Mouse (Mus musculus): ENCODE results near the gene Adamts13. TPM values are rescaled to one million over a fixed set of nuclear protein-coding genes. Genes with fewer than 3 reads are reported as not detected.

Adamts13 gene
- total RNA-seq, 2 experiments from 2014 or later, result 1.6 to 2.6 TPM

DNA sequence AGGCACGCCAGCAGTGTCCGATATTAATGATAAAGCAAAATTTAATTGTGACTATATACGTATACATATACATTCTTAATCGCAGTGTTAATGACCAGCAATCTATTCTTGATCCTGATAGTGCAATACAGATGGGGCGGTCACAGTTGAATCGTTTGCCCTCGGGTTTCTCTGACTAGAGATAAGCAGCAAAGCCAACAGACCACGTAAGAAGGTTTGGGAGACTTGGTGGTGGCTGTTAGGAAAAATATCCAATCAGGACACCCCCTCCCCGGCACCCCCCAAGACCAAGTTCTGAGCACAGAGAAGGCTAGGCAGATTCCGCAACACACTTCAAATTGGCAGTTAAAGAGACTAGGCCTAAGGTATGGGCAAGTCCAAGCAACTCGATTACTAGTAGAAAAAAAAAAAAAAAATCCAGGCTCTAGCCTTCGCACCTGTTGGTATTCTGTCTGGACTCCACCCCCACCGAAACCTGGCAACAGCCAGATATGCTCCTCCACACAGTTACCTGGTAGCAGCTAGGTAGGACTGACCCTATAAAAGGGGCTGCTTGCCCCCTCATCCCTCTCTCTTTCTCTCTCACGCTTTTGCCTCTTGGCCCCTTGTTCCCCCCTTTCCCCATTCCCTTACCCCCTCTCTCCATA is 8.4 kb upstream of the Adamts13 start:
- DNase-seq (ENCODE audit: low spot score in 2 of 2), result no peak
- intact Hi-C loops (cut with DNase I), result loop anchor here (1.0 kb wide), 2 partner anchors 32 to 44 kb away; partner anchors contain the start of genes Cacfd1 and Surf4

DNA sequence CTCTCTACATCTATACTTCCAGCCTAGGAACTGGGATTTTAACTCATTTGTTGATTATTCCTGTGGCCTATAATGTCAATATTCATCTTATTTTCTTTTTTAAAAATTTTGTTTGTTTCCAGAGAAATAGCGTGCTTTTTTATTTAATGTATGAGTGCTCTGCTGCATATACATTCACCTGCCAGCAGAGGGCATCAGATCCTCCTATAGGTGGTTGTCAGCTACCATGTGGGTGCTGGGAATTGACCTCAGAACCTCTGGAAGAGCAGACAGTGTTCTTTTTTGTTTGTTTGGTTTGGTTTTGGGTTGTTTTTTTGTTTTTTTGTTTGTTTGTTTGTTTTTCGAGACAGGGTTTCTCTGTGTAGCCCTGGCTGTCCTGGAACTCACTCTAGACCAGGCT is 6.0 kb upstream of the Adamts13 start:
- intact Hi-C loops (cut with DNase I), result no loop called here
- no peak for DNase-seq (ENCODE audit: low spot score in 2 of 2)

DNA sequence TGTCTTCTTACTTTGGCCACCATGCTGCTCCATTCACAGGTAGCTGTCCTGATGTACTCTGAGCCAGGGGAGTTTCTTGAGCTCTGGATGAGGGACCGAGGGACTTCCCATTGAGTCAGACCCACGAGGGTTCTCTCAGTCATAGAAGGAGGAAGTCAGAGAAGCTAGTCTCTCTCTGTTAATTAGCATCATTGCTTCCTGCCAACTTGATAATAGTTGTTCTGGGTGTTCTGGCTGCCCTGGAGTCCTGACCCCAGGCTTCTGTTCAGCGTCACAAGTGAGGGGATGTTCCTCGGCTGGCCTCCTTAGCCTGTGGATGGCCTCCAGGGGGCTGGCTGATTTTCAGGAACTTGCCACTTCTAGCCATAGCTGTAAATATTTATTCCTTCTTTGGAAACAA is 744 bp downstream of the Adamts13 start:
- no peak for DNase-seq (ENCODE audit: low spot score in 2 of 2)
- intact Hi-C loops (cut with DNase I), result no loop called here

DNA sequence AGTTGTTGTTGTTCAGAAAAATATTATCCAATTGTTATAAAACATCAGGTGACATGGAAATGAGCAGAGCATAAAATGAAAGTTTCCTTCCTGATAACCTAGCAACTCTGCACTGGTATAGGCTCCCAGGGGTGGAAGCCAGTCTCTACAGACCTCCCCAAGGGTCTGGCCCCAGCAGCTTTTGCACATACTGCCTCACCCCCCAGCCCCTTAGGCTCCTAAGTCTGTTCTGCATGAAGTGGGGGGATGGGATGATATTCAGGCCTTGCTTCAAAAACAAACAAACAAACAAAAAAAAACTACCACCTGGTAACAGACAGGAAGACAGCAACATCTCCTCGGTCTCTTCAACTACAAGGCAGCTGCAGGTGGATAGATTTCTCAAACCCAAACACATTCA is 7.1 kb downstream of the Adamts13 start:
- intact Hi-C loops (cut with DNase I), result no loop called here
- DNase-seq (ENCODE audit: low spot score in 2 of 2), result no peak

DNA sequence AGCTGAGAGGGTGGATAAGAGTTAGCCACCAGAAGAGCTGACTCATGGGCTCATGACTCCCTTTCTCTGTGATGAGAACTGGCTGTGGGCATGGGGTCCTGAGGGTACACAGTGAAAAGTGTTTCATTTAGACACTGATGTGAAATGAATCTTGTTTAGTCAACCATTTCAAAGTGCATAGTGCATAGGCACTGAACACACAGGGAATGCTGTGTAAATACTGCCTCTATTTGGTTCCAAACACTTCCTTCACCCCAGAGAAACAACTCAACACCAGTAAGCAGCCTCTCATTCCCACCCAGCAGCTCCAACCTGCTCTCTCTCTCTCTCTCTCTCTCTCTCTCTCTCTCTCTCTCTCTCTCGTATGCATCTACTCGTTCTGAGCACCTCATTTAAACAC is 11.0 kb downstream of the Adamts13 start:
- intact Hi-C loops (cut with DNase I), result no loop called here
- DNase-seq (ENCODE audit: low spot score in 2 of 2), result no peak

DNA sequence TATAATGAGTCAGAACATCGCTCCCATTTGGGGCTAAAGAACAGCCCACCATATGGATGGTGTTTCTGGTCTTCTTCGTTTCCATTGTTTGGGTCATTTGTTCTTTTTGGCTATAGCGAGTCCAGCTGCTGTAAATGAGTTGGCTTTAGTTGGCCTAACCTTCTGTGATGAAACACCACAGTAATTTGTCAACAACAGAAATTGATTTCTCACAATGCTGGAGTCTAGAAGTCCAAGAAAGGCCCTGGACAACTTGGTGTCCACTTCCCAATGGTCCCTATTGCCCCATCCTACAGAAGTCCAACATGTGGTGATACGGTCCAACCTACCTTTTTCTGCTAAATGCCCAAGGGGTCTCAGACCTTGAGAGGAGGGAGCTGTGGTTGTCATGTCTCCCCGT is 11.4 kb downstream of the Adamts13 start:
- intact Hi-C loops (cut with DNase I), result no loop called here
- DNase-seq (ENCODE audit: low spot score in 2 of 2), result no peak

DNA sequence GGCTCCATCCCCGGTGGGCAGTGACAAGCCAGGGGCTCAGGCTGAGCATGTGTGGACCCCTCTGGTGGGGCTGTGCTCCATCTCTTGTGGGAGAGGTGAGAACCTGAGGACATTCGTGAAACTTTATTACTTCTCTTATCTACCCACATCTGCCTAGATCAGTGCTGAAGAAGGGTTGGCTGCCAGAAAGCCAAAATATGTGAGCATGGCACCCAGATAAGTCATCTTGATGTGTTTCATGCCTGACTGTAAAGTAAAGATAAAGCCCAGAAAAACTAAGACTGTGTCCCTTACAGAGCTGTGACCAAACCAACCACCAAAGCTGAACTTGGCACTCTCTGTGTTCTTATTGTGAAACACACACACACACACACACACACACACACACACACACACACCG is 20.7 kb downstream of the Adamts13 start:
- intact Hi-C loops (cut with DNase I), result no loop called here
- no peak for DNase-seq (ENCODE audit: low spot score in 2 of 2)

DNA sequence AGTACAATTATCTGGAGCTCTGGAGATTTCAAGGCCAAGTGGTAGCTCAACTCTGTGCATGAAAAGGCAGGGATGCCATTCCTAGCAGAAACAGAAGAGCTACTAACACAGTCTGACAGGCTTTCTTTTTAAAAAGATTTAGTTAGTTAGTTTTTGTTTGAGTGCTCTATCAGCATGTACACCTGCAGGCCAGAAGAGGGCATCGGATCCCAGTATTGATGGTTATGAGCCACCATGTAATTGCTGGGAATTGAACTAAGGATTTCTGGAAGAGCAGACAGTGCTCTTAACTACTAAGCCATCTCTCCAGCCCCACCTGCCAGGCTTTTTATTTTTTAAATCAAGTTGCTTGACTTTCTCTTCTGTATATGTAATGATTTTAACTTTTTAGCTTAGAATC is 24.3 kb downstream of the Adamts13 start:
- DNase-seq (ENCODE audit: low spot score in 2 of 2), result no peak
- intact Hi-C loops (cut with DNase I), result no loop called here

DNA sequence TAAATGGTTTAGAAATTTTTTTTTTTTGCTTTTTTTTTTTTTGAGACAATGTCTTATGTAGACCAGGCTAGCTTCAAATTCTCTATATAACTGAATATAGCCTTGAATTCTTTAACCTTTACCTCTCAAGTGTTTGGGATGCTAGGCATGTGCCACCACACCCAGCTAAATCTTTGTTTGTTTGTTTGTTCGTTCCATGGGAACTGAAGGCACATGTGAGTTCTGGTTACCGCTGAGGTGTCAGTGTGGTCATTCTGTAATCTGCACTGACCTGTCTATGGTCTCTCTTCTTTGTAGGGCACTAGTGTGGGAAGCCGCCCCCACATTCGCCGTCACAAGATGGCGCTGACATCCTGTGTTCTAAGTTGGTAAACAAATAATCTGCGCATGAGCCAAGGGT is 24.8 kb downstream of the Adamts13 start:
- intact Hi-C loops (cut with DNase I), result no loop called here
- no peak for DNase-seq (ENCODE audit: low spot score in 2 of 2)

DNA sequence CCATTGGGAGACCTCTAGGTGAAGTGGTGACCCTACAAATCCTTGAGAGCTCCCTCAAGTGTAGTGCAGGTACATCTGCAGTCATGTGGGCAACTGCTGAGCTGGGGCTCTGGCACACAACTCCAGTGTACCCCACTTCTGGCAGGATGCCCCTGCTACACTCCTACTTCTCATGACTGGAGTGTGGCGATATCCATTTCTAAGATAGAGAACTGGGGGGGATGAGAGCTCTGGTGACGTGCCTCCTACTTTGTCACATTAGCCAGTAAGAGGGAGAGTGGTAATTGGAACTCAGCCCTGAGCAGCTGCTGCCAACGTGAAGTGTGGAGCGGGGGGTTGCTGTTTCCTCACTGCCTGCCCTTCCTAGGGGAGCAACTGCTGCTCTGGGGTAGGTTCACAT is 33.0 kb downstream of the Adamts13 start:
- intact Hi-C loops (cut with DNase I), result no loop called here
- peak in 1 of 2 experiments; percentile 81 for DNase-seq (ENCODE audit: low spot score in 2 of 2)

DNA sequence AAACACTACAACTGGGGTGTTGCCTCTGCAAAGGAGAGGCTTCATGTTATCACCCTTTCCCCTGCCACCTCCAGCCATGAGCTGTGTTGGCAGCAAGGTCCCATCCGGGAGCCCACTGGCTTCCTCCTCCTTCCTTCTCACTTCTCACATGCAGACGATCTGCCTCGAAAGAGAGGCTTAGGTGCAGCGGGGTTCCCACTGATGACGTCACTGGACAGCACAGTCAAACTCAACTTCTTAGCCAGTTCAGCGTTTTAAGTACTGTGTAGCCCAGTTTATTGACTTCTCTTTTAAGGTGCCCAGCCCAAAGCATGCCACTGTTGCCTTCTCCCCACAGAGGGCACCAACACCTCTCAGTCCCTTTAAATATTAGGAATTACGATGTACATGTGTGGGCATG is 34.5 kb downstream of the Adamts13 start:
- no peak for DNase-seq (ENCODE audit: low spot score in 2 of 2)
- intact Hi-C loops (cut with DNase I), result no loop called here

DNA sequence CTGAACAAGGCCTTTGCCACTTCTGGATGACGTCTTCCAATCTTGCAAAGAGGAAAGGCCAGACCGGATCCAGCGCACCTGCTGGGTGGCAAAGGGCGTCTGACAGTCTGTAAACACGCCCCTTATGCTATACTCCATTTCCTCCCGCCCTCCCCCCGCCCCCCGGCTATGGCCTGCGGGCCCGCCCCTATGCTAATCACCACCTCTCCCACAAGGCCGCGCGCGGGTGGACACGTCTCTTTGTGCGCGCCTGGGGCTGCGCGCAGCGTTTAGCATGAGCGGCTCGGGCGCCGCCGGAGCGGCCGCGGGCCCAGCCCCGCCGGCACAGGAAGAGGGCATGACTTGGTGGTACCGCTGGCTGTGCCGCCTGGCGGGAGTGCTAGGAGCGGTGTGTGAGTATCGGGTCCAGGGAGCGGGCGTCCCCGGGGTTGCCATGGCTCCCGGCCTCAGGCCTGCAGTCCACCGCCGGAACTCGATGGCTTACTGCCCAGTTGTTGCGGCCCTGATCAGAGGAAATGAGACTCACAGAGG is 36.6 kb downstream of the Adamts13 start, which contains the start of gene Cacfd1:
Gene Cacfd1, plus strand, starts transcription at position 213 of the 531 bp plus-strand sequence.
- intact Hi-C loops (cut with DNase I), result loop anchor here (1.0 to 5.0 kb wide), 3 partner anchors 45 to 97 kb away; partner anchors contain the start of genes Med22, Rexo4, Rpl7a and Stkld1
- DNase-seq (ENCODE audit: low spot score in 2 of 2), result peak; percentile 88

DNA sequence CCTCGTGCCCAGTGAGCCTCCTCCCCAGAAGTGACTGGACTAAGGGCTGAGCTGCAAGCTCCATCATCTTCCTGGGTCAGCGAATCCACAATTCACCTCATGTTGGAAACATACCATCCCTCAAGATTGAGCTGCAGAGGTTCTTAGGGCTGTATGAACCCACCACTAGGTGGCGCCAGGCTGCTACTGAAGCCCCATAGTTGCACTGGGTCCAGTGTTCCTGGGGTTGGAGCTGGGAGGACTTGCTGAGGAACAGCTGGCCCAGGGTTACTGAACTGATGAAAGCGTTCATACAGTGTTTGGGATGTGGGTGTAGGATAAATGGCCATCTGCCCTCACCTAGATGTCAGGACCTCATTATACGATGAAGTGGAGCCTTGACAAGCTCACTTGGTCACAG is 44.6 kb downstream of the Adamts13 start:
- intact Hi-C loops (cut with DNase I), result loop anchor here (1.0 kb wide), 1 partner anchor 20 kb away; no protein-coding TSS in a partner anchor
- peak; percentile 71 to 78 for DNase-seq (ENCODE audit: low spot score in 2 of 2)

DNA sequence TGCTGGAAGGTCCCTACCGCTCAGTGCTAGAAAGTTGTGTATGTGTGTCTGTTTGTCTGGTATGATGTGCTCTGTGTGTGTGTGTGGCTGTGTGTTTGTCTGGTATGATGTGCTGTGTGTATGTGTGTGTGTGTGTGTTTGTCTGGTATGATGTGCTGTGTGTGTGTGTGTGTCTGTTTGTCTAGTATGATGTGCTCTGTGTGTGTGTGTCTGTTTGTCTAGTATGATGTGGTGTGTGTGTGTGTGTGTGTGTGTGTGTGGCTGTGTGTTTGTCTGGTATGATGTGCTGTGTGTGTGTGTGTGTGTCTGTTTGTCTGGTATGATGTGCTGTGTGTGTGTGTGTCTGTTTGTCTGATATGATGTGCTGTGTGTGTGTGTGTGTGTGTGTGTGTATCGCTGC is 46.3 kb downstream of the Adamts13 start:
- intact Hi-C loops (cut with DNase I), result no loop called here
- DNase-seq (ENCODE audit: low spot score in 2 of 2), result no peak

DNA sequence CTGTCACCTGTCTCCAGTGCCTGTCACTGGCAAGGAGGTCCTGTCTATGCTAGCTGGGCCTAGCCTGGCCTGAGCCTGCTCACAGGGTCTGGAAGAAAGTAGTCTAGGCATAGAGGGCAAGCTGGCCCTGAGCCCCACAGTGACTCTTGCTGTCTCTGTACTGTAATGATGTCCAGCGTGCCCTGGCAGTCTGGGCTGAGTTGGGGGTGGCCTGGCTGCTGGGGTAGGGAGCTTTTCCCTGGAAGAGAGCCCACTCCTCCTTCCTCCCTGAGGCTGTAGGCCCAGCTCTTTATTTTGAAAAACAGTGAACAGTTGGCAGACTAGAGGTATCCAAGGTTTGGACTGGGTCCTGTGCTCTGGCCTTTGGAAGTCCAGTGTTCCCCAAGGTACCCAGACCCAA is 47.9 kb downstream of the Adamts13 start:
- intact Hi-C loops (cut with DNase I), result loop anchor here (10.0 kb wide), 1 partner anchor 386 kb away; no protein-coding TSS in a partner anchor
- DNase-seq (ENCODE audit: low spot score in 2 of 2), result no peak

DNA sequence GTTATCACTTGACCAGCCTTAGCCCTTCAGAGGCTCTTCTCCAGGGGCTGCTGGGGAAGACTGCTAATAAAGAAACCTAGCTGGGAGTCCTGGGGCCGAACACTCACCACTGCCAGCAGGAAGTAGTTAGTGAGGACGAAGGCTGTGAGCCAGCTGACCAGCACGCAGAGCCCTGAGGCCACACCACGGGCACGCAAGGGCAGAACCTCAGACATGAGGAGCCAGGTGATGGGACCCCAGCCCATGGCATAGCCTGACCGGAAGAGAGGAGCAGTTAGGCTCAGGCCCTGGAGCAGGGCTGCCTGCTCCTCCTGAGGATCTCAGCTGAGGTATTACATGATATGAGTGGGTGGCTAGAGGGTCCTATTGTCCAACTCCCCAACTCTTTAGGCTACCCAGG is 49.4 kb downstream of the Adamts13 start:
- no peak for DNase-seq (ENCODE audit: low spot score in 2 of 2)
- intact Hi-C loops (cut with DNase I), result loop anchor here (10.0 kb wide), 1 partner anchor 388 kb away; no protein-coding TSS in a partner anchor

DNA sequence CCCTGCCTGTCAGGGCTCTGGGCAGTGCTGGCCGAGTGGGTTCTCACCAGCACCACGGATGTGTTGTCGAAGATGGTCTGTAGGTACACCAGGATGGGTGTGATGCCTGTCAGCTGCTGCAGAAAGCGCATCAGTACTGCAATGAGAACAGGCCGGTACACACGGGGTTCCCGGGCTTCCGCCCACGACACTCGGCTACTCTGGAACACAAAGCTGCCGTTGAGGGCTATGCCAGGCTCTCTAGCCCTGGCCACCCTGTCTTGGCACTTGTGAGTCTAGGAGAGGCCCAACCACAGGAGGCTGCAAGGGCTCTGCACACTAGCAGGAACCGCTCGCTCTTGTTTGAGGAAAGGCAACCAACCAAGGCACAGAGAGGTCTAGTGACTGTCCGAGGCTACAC is 50.9 kb downstream of the Adamts13 start:
- intact Hi-C loops (cut with DNase I), result loop anchor here (10.0 kb wide), 1 partner anchor 389 kb away; no protein-coding TSS in a partner anchor
- no peak for DNase-seq (ENCODE audit: low spot score in 2 of 2)

DNA sequence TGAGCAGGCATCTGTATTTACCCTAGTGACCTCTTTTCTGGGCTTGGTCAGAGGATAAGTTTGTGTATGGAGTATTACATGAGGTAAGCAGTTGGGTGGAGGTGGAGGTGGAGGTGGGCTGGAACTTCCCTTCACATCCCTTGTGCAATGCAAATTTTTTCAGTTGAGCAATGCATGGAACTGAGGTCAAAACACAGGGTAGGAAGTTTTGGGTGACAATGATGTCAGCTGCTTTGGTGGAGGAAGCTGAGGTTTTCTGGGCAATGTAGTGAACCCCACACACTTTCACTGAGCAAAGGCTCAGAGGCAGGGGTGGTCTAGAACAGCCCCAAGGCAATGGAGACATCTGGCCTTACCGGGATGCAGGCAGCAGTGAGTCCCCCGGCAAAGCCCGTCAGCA is 52.3 kb downstream of the Adamts13 start:
- DNase-seq (ENCODE audit: low spot score in 2 of 2), result no peak
- intact Hi-C loops (cut with DNase I), result loop anchor here (5.0 to 10.0 kb wide), 2 partner anchors 113 to 391 kb away; partner anchors contain the start of genes Med22 and Rpl7a

DNA sequence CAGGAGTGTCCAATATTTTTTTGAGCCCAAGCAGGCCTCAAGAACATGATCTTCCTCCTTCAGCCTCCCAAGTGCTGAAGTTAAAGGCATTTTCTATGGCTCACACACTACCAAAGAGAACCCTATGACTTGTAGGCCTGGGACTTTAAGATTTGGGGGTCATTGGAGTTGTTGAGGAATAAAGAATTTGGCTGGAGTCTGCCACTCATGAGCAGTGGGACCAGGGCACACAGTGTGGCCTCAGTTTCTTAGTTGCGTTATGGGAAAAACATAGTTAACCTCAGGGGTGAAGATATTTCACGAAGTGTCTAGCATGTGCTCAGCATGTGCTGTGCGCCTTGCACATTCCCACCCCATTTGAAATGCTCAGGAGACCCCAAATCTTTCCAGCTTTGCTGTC is 53.1 kb downstream of the Adamts13 start:
- DNase-seq (ENCODE audit: low spot score in 2 of 2), result no peak
- intact Hi-C loops (cut with DNase I), result loop anchor here (5.0 to 10.0 kb wide), 2 partner anchors 114 to 392 kb away; partner anchors contain the start of genes Med22 and Rpl7a

DNA sequence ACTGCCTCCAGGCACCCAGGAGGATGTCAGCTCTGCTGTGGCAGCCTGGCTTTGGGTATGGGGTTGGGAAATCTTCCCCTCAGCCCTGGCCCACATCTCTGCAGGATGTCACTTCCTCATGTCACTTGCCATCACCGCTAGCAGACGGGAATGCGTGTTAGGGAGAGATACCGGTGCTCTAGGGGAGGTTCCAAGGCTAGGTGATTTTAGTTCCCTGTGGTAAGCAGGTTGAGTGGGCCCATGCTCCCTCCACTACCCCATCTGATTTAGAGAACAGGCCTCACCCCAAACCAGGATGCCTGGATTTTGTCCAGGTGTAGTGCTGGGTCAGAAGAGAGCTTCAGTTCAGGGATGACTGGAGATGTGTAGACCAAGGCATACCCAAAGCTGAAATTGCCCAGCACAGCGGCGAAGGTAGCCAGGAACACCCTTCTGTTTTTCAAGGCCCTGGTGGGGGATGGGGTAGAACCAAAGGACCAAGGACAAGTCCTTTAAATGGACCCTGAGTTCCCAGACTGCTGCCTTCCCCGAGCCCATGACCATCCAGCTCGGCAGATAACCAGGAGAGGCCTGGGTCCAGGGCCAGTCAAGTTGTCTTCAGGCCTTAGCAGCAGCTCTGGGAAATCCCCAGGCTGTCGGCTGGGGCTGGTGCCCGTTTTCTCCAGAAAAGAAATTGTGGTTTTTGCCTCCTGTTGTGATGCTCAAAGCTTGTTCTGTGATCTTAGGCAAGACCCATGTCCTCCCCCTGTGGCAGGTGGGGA is 53.8 kb downstream of the Adamts13 start:
- intact Hi-C loops (cut with DNase I), result loop anchor here (5.0 to 10.0 kb wide), 2 partner anchors 115 to 392 kb away; partner anchors contain the start of genes Med22 and Rpl7a
- DNase-seq (ENCODE audit: low spot score in 2 of 2), result no peak

Measured in left cerebral cortex, postnatal 25 days (tissue).